Mouse (Mus musculus) CD4-positive, CD25-positive, alpha-beta regulatory T cell, adult 4 months (primary cell): Measurements from ENCODE around the gene Lnpep. TPM values are rescaled to one million over a fixed set of nuclear protein-coding genes. Genes with fewer than 3 reads are reported as not detected.

Source experiments
- ATAC-seq: one replicate; pipeline ENCODE4 v1.8.0; 2017
- polyA plus RNA-seq, 2 experiments: library from polyadenylated mRNA; unstranded; fragments of 100-300 nt; shearing (Covaris generic); gene quantifications; one replicate each; pipeline ENCODE4 v1.2.1; 2017

The Lnpep gene
- polyA plus RNA-seq, 2 experiments from 2014 or later = 31.8 to 33.9 TPM

DNA sequence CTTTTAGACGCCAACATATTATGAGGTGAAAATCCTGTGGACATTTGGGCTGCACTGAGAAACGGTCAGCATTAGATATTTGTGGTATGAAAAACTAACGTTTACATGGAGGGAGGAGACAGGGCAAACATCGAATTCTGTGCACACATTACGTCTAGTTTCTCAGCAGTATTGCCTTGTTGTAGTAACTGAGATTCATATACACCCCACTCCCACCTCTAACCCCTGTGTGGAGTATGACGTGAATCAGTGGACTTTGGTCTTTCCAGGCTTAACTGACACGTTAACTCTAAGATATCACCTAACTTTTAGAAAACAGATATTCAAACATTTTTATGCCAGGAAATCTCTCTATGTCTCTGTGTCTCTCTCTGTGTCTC is 133.2 kb downstream of the Lnpep start:
- no peak for ATAC-seq

DNA sequence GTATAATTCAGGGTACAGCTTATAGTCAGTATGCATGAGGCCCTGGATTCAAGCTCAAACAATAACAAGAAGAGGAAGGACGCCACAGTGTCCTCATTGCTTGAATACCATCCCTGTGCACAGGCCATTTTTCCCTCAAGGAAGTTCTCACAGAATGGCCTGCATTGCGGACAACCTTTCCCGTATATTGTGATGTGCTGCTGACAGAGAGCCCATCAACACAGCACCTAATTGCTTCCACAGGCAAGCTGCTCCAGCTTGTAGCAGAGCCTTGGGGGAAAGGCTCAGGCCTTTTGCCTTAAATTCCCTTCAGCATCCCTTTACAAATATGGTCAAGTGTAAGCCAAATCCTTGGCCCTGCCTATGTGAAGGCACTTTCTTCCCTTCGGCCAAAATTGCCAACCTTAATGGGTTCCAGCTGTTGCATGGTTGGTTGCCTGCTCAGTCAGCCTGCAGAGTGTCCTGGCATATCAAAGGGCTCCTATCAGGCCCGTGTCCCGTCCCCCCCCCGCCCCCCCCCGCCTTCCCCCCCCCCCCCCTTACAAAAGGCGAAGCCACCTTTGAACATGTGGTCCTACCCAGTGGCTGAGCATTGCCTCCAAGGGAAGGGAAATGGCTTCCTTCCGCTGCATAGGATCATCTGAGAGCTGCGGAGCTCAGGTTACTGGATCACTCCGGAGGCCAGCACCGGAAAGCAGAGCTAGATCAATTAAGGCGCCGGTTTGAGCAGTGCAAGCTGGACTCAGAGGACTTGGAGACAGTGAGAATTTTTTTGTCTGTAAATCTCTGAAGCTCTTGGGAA is 133.8 kb downstream of the Lnpep start:
- no peak for ATAC-seq

DNA sequence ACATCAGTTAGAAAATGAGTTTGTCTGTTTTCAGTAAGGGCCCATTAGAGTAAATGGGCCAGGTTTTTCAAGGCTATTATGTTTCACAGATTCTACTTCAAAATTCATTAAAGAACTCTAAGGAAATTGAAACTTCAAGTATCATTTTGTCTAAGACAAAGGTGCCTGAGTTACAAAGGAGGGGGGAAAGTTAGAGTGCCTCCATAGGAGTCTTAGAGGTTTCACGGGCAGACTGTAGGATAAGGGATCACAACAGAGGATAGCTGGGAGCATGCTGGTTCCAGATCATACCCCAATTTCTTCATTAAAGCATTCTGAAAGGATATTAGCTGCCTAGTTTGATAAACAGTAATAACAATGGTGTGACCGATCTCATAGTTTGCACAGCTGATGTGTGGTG is 139.1 kb downstream of the Lnpep start:
- ATAC-seq = no peak

Other genes starting within 250 kb of the Lnpep start
- under 1 TPM; 0.30 to 0.32 TPM for gene Lix1, start 222.4 kb downstream of the Lnpep start, polyA plus RNA-seq
- gene Vmn2r90, start 78.7 kb upstream of the Lnpep start, polyA plus RNA-seq = under 1 TPM in 1 of 2 experiments, not detected in 1; 0.12 TPM
- gene Spaca6, start 202.1 kb upstream of the Lnpep start, polyA plus RNA-seq = 1 to 10 TPM; 5.8 to 6.1 TPM
- not detected for gene Has1, start 230.2 kb upstream of the Lnpep start, polyA plus RNA-seq